Mouse (Mus musculus) neural tube, embryonic 13.5 days (tissue): ENCODE measurements around the gene Manbal. TPM values are rescaled to one million over a fixed set of nuclear protein-coding genes. Genes with fewer than 3 reads are reported as not detected.
A peak's percentile ranks its signal among the peaks of the same experiment; 100 is the strongest.

ENCODE experiments used
- ATAC-seq: fragments of 200-750 bp; cut with Nextera tagmentation; 2 replicates; pipeline ENCODE4 v1.8.0; 2017; ENCODE audit warnings: low read depth, mild to moderate bottlenecking, moderate TSS enrichment, moderate library complexity
- H3K27ac ChIP-seq: fragments of 300-500 bp; sonication (generic); replicated peaks from 2 replicates; pipeline ENCODE4 v1.5.1; 2015; ENCODE audit warnings: moderate library complexity, mild to moderate bottlenecking, inconsistent platforms
- H3K27me3 ChIP-seq: fragments of 300-500 bp; sonication (generic); 2 replicates; pipeline ENCODE4 v1.6.1; 2015; ENCODE audit warnings: mild to moderate bottlenecking, inconsistent platforms
- H3K36me3 ChIP-seq: fragments of 300-500 bp; sonication (generic); 2 replicates; pipeline ENCODE4 v1.6.1; 2015; ENCODE audit warnings: mild to moderate bottlenecking, inconsistent platforms
- H3K4me1 ChIP-seq: fragments of 300-500 bp; sonication (generic); replicated peaks from 2 replicates; pipeline ENCODE4 v1.6.1; 2015; ENCODE audit warnings: inconsistent platforms
- H3K4me2 ChIP-seq: fragments of 300-500 bp; sonication (generic); 2 replicates; pipeline ENCODE4 v1.6.1; 2015; ENCODE audit warnings: inconsistent platforms, mild to moderate bottlenecking, moderate library complexity
- H3K4me3 ChIP-seq: fragments of 300-500 bp; sonication (generic); 2 replicates; pipeline ENCODE4 v1.5.1; 2015; ENCODE audit warnings: mild to moderate bottlenecking, inconsistent platforms
- H3K9ac ChIP-seq: fragments of 300-500 bp; sonication (generic); 2 replicates; pipeline ENCODE4 v1.6.1; 2015; ENCODE audit warnings: moderate library complexity, mild to moderate bottlenecking, inconsistent platforms
- H3K9me3 ChIP-seq: fragments of 300-500 bp; sonication (generic); 2 replicates; pipeline ENCODE4 v1.6.1; 2016; ENCODE audit warnings: inconsistent platforms
- WGBS: fragments of 180-500 bp; shearing (Covaris S2); methylation state at CpG from one replicate; pipeline ENCODE4 v1.1.7; 2015; 5-methylcytosine and 5-hydroxymethylcytosine counted together
- polyA plus RNA-seq: library from polyadenylated mRNA; unstranded; fragments of >200 nt; fragmentation: Nextera tagmentation; extraction: Ambion mirVana; gene quantifications from 2 replicates; pipeline ENCODE4 v1.2.1, GENCODE M21; 2015

Gene Manbal
- polyA plus RNA-seq, 1 experiment from 2014 or later: 89.9 TPM

DNA sequence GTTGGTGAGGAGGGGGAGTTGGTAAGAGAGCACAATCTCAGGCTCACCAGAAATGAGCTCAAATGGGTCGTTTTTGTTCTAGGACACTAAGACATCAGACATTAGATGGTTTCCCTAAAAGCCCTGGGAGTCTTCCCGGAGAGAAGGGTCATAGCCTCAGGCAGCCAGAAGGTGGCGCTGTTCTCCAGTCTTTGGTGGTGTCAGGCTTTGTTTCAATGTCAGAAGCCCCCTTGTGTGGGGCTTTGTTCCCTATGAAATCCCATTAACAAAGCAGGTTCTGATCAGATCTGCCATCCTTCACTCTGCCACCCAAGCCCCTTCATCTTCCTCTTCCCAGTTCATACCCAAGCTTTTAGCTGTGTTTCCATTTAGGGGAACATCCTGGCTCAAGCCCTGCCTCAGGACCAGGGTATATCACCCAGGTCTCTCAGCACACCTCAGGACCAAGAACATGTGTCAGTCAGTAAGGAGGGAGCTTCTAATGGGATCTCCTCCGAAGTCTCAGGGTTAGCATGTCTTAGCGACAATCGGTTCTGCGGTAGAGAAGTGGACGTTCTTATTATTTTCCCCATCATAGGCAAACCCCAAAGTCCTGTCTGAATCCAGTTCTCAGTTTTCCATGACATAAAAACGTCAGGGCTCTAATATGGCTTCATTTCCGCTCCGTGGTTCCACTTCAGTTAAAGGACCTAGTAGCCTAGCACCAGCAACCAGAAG is 25.7 kb upstream of the Manbal start:
- H3K9me3 ChIP-seq: no peaks in the 10 kb centered on the region
- peak overlapping the region; percentile 56 for H3K9ac ChIP-seq
- peak overlapping the region; percentile 84 for H3K27ac ChIP-seq
- peaks cover 46% of the 10 kb centered on the region for H3K4me1 ChIP-seq
- no peaks in the 10 kb centered on the region for H3K27me3 ChIP-seq
- peak; percentile 47 for ATAC-seq
- 42% methylated on average over 11 of the region's 11 CpGs for WGBS
- no peak overlapping the region for H3K4me3 ChIP-seq
- H3K4me2 ChIP-seq: no peak overlapping the region
- H3K36me3 ChIP-seq: no peaks in the 10 kb centered on the region

DNA sequence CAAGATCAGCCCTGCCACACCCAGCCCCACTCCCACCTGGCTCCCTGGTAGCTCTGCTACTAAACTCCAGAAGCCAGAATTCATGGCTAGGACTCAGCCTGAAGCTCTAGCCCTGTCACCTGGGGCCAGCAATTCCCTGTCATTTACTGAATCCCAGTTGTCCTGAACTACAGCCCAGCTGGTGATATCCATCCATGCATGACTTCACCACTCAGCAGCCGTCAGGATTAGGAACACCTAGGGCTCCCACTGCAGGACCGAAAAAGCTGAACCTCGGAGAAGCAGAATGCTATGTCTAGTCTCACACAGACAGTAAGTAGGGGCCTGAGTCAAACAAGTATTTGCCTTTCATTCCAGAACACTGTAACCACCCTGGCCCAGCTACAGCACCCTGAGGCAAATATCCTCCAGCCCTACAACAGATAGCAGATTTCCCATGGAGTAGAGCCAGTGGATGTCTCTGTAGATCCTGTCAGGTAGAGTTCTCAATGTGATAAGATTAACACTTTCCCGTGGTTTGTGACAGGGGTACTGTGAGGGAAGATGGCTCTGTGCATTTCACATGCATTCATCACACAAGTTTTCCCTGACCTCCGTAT is 25.0 kb upstream of the Manbal start:
- H3K9ac ChIP-seq: peak overlapping the region; percentile 56

GRCm38 (mm10) chr2:157343337-157343736 is 24.1 kb upstream of the Manbal start:
- H3K4me3 ChIP-seq: no peak overlapping the region
- no peak overlapping the region for H3K4me2 ChIP-seq
- H3K9ac ChIP-seq: 0 out of 2 replicates have a peak overlapping the region, but pooled peaks have one; percentile 8
- no peak for ATAC-seq
- H3K9me3 ChIP-seq: no peaks in the 10 kb centered on the region
- H3K27me3 ChIP-seq: no peaks in the 10 kb centered on the region
- no peaks in the 10 kb centered on the region for H3K36me3 ChIP-seq
- peak overlapping the region; percentile 84; the same call in 1 of the 2 replicates for H3K27ac ChIP-seq
- peaks cover 59% of the 10 kb centered on the region for H3K4me1 ChIP-seq
- WGBS: 58% methylated on average over 6 of the region's 6 CpGs

More for the DNA sequence above, 25.0 kb upstream of the Manbal start:
- peaks cover 51% of the 10 kb centered on the region for H3K4me1 ChIP-seq
- no peaks in the 10 kb centered on the region for H3K9me3 ChIP-seq
- no peak for ATAC-seq
- H3K36me3 ChIP-seq: no peaks in the 10 kb centered on the region
- H3K4me3 ChIP-seq: no peak overlapping the region
- H3K27ac ChIP-seq: peak overlapping the region; percentile 84
- no peak overlapping the region for H3K4me2 ChIP-seq
- WGBS: 41% methylated on average over 5 of the region's 5 CpGs
- no peaks in the 10 kb centered on the region for H3K27me3 ChIP-seq

DNA sequence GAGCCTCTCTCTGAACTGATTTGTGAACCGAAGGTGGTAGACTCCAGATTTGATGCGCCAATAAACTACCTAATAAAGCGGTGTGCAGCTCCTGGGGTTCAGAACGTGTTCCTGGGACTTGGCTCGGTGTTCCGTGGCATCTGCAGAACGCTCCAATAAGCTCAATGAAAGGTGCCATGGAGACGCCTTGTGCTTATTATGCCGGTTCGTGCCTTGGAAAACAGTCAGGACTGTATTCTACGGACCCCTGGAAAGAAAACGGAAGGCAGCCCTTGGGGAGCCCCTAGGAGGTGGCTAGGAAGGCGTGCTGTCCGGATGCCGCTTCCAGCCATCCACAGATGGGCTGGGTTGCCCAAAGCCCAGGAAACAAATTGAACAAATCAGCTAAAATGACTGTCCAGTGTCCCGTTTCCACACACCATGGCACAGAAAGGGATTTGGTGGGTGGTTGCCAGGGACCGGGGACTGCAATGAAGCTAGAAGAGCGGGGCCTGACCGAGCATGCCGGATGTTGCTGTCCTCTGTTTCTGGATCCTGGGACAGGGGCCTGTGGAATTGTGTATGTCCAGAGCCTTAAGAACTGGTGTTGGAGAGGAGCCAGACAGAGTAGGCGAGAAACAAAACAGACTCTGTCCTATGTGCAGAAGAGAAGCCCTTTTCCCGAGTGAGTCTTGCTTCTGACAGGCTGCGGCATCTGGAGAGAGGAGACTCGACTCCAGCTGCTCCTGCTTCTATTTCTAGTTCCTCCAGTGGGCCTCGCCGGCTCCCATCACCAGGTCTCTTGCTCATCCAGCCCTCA is 19.8 kb upstream of the Manbal start, which contains the start of gene Ghrh:
Gene Ghrh, minus strand, starts transcription at position 146 of the 799 bp plus-strand sequence.
- H3K27ac ChIP-seq: peak within 1 kb of the TSS; percentile 96
- H3K9ac ChIP-seq: peak within 1 kb of the TSS; percentile 65
- peak within 1 kb of the TSS; percentile 7; the same call in 1 of the 2 replicates for H3K4me2 ChIP-seq
- no peaks in the 10 kb centered on the region for H3K9me3 ChIP-seq
- ATAC-seq: peak; percentile 80
- H3K4me1 ChIP-seq: peaks cover 43% of the 10 kb centered on the region
- no peak within 1 kb of the TSS for H3K4me3 ChIP-seq
- WGBS: 34% methylated on average over 26 of the region's 26 CpGs
- no peaks in the 10 kb centered on the region for H3K36me3 ChIP-seq
- no peaks in the 10 kb centered on the region for H3K27me3 ChIP-seq

GRCm38 (mm10) chr2:157349121-157349778 is 18.1 kb upstream of the Manbal start:
- H3K9ac ChIP-seq: peak overlapping the region; percentile 55
- 42% methylated on average over 12 of the region's 12 CpGs for WGBS
- peak overlapping the region; percentile 96 for H3K27ac ChIP-seq
- peak overlapping the region; percentile 29 for H3K4me2 ChIP-seq
- peaks cover 41% of the 10 kb centered on the region for H3K4me1 ChIP-seq
- ATAC-seq: no peak
- H3K27me3 ChIP-seq: no peaks in the 10 kb centered on the region
- no peak overlapping the region for H3K4me3 ChIP-seq
- H3K36me3 ChIP-seq: no peaks in the 10 kb centered on the region
- H3K9me3 ChIP-seq: no peaks in the 10 kb centered on the region

GRCm38 (mm10) chr2:157353183-157353582 is 14.2 kb upstream of the Manbal start:
- Histone ChIP-seq H3K4me2 (no peak overlapping the region), H3K27ac (no peak overlapping the region), H3K9ac (no peak overlapping the region), H3K27me3 (no peaks in the 10 kb centered on the region), H3K4me3 (no peak overlapping the region), H3K4me1 (peaks cover 28% of the 10 kb centered on the region), H3K36me3 (no peaks in the 10 kb centered on the region), H3K9me3 (no peaks in the 10 kb centered on the region)
- no peak for ATAC-seq
- 75% methylated on average over 4 of the region's 4 CpGs for WGBS

DNA sequence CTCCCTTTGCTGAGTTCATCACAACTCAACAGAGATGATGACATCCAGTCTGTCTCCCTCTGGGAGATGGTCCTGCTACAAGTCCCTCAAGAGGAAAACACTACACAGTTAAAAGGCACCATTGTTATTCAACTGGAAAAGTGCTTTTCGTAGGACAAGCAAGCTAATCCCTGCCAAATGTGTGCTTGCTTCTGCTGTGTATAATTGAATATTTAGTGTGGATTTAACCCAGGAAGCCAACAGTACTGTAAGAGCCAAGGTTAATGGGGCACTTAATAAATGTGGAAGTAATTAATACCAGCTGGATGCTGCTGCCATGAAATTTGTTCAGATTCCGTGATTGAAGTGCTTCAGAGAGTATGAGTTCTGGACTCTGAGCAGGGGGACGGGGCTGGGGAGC is 13.3 kb upstream of the Manbal start:
- Histone ChIP-seq H3K4me3 (no peak overlapping the region), H3K27ac (peak overlapping the region; percentile 25; the same call in 1 of the 2 replicates), H3K9ac (no peak overlapping the region), H3K9me3 (no peaks in the 10 kb centered on the region), H3K4me2 (no peak overlapping the region), H3K4me1 (peaks cover 19% of the 10 kb centered on the region), H3K36me3 (no peaks in the 10 kb centered on the region), H3K27me3 (no peaks in the 10 kb centered on the region)
- no peak for ATAC-seq
- WGBS: 50% methylated on average over 3 of the region's 3 CpGs

DNA sequence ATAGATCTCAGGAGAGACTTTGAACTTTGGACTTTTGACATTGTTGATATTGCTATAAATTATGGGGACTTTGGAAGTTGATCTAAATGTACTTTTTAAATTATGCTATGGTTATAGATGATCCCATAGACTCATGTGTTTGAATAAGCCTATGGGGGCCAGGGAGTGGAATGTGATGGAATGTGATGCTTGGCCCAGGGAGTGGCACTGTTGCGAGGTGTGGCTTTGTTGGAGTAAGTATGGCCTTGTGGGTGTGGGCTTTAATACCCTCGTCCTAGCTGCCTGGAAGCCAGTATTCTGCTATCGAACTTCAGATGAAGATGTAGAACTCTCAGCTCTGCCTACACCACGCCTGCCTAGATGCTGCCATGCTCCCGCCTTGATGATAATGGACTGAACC is 7.4 kb upstream of the Manbal start:
- no peak overlapping the region for H3K4me2 ChIP-seq
- no peak overlapping the region for H3K27ac ChIP-seq
- no peak overlapping the region for H3K9ac ChIP-seq

GRCm38 (mm10) chr2:157363031-157363430 is 4.4 kb upstream of the Manbal start:
- Histone ChIP-seq H3K27ac (no peak overlapping the region), H3K36me3 (no peaks in the 10 kb centered on the region), H3K9ac (no peak overlapping the region), H3K27me3 (no peaks in the 10 kb centered on the region), H3K9me3 (no peaks in the 10 kb centered on the region), H3K4me2 (no peak overlapping the region), H3K4me3 (no peak overlapping the region), H3K4me1 (peaks cover 6% of the 10 kb centered on the region)
- ATAC-seq: no peak
- WGBS: 93% methylated on average over 3 of the region's 3 CpGs

More for the DNA sequence above, 7.4 kb upstream of the Manbal start:
- Histone ChIP-seq H3K27me3 (no peaks in the 10 kb centered on the region), H3K4me1 (no peaks in the 10 kb centered on the region), H3K9me3 (no peaks in the 10 kb centered on the region), H3K36me3 (no peaks in the 10 kb centered on the region), H3K4me3 (no peak overlapping the region)
- WGBS: 85% methylated on average over 5 of the region's 5 CpGs
- no peak for ATAC-seq

DNA sequence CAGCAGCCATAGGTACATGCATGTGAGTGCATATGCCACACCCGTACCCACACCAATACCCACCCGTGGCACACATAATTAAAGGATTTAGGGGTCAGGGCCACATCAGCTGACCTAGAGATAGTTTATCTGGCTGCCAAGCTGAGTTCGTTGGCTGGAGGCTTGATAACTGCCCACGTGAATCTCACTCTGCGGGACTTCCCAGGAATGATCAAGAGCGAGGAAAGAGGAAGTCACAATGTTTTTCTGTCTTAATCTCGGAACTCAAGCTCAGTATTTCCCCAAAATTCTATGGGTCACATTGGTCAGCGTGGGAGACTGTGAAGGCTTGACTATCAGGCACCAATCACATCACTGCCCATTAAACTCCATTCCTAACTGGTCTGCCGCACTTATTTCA is 632 bp upstream of the Manbal start:
- Histone ChIP-seq H3K4me1 (peaks cover 28% of the 10 kb centered on the region), H3K9ac (no peak overlapping the region), H3K4me2 (peak overlapping the region; percentile 95), H3K27me3 (no peaks in the 10 kb centered on the region), H3K9me3 (no peaks in the 10 kb centered on the region), H3K27ac (peak overlapping the region; percentile 90; the same call in 1 of the 2 replicates), H3K36me3 (no peaks in the 10 kb centered on the region), H3K4me3 (peak overlapping the region; percentile 69)
- ATAC-seq: no peak
- WGBS: 87% methylated on average over 9 of the region's 9 CpGs

DNA sequence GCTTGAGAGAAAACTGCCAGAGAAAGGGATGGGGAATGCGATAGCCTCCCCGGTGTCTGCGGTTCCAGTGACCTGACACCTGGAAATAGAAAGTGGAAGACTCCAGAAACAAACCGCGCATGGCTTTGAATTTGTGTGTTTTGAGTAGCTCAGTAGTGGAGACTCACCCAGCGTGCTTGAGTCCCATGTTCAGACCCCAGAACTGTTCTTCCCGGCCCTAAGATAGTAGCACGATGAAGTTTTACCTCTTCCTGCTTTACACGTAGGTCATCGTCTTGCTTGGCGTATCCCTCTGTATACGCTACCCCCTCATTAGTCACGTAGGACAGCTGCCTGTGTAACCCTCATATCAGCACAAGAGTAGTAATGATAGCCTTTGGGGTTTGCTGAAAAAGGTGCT is 597 bp downstream of the Manbal start:
- ATAC-seq: no peak; the same call in 1 of the 2 replicates
- WGBS: 7% methylated on average over 13 of the region's 13 CpGs

More for the DNA sequence above, 597 bp downstream of the Manbal start:
- no peaks in the 10 kb centered on the region for H3K36me3 ChIP-seq
- peak overlapping the region; percentile 89 for H3K9ac ChIP-seq
- H3K27ac ChIP-seq: peak overlapping the region; percentile 90
- H3K4me1 ChIP-seq: peaks cover 35% of the 10 kb centered on the region
- H3K9me3 ChIP-seq: no peaks in the 10 kb centered on the region
- peak overlapping the region; percentile 69 for H3K4me3 ChIP-seq
- H3K4me2 ChIP-seq: peak overlapping the region; percentile 95
- H3K27me3 ChIP-seq: no peaks in the 10 kb centered on the region
